Mouse (Mus musculus) frontal cortex, postnatal 14 days (tissue): ENCODE results near the gene Ankrd44.

ENCODE experiments used
- DNase-seq, 2 experiments: peaks; one replicate each; pipeline ENCODE4 v3.0.0; 2022; ENCODE audit warnings: low spot score in 2 of 2

Gene Ankrd44

GRCm38 (mm10) chr1:54922707-54923106, 3.5 kb downstream of the Ankrd44 start:
- DNase-seq, result no peak

DNA sequence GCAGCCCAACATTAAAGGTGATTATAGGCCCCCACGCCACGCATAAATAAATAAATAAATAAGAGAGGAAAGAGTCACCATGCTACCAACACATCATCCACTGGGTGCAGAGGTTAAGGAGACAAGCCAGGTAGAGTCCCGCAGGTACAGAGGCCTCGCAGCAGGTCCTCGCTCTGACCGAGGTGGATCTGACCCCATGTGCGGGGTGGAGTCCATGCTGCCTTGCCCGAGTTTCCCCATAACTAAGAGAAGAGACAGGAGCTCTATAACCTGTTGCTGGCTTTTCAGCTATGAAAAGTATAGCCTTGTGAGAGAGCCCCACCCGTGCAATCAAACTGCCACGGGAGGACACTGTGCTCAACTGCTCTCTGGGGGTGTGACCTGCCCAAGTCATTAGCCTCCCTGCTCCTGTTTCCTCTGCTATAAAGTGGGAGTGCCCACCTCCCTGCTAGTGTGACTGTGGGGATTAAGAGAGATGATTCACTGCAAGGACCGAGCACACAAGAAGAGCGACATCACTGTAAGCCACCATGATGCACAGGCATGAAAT, 4.1 kb downstream of the Ankrd44 start:
- no peak for DNase-seq

GRCm38 (mm10) chr1:54920132-54920531, 6.1 kb downstream of the Ankrd44 start:
- no peak for DNase-seq

- DNase-seq, result no peak
Observed at GRCm38 (mm10) chr1:54916456-54916855, 9.7 kb downstream of the Ankrd44 start.

GRCm38 (mm10) chr1:54914387-54914786, 11.8 kb downstream of the Ankrd44 start:
- DNase-seq, result no peak

DNA sequence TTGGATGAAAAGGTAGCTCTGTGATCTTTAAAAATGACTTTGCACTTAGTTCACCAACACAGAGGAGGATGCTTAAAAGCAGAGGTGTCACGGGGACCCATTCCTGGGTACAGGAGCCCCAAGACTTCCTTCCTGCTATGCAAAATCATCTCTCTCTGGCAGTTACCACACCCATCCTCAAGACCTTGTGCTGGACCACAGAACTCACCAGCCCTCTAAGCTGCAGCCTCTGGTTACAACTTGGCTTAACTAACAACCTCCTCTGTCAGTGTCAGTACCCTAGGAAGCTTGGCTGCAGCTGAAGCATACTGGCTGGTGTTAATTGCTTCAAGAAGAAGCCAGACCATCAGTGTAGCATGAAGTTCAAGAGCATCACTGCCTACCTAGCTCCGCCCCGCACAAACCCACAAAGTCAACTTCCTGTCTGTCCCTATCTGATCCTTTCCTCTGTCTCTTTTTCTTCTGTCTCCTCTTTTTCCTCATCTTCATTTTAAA, 12.8 kb downstream of the Ankrd44 start:
- no peak for DNase-seq

DNA sequence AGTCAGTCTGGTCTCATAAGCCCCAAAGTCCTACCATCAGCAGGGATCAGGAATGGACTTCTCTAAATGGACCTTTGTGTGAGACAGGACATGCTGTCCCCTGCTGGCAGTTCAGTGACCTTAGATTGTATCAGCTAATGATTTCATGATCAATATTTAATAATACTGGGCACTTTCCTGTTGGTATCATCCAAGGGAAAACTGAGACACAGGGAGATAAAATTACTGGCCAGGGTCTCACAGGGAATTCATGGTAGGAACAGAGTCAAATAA, 13.2 kb downstream of the Ankrd44 start:
- DNase-seq, result no peak

- DNase-seq, result no peak
Observed at GRCm38 (mm10) chr1:54912290-54913062, 13.7 kb downstream of the Ankrd44 start.

DNA sequence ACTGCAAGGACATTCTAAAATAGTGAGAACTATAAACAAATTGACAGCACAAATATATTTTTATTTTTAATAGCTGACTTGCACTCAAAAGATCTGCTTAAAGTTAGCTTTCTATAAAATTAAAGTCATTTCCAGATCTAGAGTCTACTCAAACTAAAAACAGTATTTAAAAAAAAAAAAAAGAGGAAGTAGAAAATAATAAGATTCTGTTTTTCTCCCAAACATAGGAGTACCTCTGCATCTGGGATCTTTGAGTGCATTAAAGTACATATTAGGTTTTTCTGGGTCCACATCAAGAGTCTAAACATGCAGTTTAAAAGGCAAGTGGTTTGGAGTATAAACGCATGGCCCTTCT, 15.0 kb downstream of the Ankrd44 start:
- no peak for DNase-seq

DNA sequence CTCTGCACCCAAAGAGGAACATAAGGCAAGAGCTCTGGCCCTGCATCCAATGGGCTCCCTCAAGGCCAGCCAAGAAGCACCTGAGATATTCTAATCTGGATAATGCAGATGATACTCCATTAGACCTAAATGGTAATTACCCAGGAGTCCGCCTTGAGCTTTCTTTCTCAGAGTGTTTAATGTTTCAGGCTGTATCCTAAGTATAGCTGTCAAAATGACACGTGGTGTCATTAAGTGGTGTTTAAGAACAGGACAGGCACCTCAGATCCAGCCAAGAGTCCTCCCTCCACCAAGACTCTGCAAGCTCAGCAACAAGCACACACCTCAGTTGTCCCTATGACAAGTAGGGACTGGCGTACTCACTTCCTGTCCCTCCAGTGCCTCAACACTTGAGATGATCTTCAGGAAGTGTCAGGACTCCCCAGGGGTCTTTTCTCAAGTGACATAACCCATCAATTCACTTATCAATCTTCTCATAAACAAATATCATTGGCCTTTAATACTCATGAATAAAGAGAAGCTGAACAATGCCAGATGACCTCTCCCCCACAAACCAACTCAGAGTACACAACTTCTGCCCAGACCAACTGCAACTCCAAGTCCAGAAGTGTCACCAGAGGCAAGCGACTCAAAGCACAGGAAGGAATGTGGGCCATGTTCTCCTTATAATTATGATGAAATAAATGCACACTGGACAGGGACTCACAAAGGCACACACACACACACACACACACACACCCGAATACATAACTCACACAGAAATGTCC, 15.5 kb downstream of the Ankrd44 start:
- DNase-seq, result no peak

DNA sequence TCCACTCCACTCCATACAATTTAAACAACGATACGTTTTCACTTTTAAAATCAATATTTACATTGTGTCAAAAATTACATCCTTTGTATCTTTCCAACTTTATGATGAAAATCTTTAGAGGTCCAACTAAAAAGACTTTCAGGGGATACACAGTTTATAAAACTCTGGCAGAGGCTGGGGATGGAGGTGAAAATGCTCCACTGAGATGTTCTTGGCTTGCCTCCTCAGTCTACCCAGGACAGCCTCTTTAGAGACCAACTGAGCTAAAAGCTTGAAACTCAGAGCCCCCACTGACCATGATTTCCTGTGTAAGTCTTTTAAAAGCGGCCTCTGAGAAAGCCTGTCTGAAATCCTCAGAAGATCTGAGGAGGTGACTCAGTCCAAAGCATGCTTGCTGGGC, 17.4 kb downstream of the Ankrd44 start:
- no peak for DNase-seq

DNA sequence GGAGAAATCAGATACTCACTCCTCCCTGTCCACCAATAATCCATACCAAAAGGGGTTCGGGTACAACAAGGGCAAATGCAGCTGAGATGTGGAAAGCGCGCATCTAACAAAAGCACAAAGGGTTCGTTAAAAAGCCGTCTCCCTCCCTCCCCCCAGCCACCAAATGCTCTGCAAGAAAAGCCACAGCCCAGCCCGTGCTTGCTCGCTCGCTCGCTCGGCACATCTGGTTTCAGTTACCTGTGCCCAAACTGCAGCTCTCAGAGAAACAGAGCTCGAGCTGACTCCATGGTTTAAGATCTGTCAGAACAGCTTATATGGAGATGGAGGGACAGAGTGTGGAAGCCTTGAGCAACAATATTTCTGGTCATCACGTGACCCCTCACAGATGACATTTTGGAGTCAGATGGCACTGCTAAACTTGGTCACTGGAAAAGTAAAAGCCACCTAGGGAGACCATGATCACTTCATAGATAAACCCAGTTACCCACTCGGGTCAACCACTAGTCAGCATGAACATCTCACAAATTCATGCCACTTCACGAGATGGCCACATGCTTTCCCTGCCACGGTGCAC, 19.0 kb downstream of the Ankrd44 start:
- no peak for DNase-seq

GRCm38 (mm10) chr1:54906322-54906721, 19.9 kb downstream of the Ankrd44 start:
- DNase-seq, result no peak

GRCm38 (mm10) chr1:54905632-54906031, 20.6 kb downstream of the Ankrd44 start:
- DNase-seq, result no peak

DNA sequence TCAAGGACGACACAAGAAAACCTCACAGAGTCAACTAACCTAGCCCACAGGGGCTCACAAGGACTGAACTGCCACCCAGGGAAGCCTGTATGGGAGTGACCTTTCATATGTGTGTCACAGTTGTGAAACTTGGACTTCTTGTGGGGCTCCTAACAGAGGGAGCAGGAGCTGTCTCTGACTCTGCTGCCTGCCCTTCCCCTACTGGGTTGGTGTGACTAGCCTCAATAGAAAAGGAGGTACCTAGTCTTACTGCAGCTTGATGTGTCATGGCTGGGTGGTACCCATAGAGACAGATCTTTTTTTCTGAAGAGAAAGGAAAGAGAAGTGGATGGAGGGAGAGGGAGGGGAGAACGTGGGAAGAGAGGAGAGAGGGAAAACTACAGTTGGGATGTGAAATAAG, 22.0 kb downstream of the Ankrd44 start:
- DNase-seq, result no peak

DNA sequence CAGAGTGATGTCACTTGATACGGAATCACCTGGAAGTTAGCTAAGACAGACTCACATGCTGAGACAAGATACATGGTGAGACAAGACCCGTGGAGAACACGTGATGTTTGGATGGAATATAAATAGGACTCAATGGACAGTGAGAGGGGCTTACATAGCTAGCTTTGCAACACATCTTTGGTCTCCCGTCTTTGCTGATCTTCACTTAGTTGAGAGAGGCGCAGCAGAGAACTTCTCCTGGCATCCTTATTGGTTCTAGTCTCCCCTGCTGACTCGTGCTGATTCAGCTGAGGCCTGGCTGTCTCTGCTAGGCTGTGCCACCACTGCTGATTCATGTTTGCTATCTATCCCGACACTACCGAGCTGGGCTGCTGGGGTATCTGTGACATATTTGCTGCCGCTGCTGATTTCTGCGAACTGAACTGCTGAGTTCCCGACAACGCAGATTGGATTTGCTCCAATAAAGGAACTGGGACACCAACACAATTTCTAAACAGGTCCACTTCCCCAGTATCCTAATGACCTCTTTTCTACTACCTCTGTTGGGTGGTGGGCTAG, 23.4 kb downstream of the Ankrd44 start:
- no peak for DNase-seq

DNA sequence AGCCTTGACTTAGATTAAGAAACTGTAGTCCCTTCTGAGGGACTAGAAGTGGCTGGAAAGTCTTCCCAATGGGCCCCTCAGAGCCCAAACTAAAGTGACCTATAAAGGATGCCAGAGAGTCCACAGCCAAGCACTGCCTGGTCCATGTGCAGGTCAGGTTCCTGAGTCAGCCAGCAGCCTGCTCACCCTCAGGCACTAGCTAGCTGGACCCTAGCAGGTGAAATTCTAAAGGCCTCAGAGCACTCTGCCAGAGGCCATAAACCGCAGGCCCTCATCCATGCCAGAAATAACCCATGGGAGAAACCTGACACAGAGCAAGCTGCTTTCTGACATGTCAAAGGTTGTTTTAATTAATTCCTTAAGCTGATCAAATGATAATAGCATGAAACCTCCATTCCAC, 25.1 kb downstream of the Ankrd44 start:
- DNase-seq, result no peak

- DNase-seq, result no peak
Observed at GRCm38 (mm10) chr1:54899247-54899646, 26.9 kb downstream of the Ankrd44 start.

DNA sequence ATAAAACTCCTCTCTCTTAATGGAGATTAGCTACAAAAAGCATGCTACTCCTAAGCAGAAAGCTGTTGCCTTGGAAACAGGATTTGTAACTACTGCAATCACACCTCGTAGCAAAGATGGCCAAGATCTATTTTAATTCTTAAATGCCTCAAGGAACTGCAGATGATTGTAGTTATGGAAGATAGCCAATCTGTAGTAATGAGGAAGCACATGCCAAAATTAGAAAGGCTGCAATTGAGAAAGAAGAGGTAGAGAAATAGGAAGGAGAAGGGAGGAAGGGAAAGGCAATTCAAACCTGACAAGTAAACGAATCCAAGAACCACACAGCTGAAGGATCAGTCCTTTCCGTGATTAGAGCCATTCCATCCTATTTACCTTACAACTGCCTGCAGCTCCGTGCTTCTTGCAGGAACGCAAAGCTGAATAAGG, 27.5 kb downstream of the Ankrd44 start:
- DNase-seq, result no peak

DNA sequence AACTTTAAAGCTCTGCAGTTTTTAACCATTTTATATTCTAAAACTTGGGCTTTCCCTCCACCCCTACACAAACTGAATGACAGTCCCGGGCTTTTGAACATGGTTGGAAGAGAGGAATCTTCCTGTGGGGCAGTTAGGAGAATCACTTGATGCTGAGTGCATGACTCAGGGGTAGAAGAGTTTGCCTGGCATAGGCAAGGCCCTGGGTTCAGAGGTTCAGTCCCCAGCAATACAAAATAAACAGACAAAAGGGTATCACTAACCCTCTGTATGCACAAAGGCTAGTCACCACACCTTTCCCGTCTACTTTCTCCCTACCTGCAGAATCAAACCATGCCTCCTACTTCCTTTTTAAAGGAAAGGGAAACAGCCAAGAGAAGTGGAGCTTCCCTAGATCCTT, 28.5 kb downstream of the Ankrd44 start:
- no peak for DNase-seq

GRCm38 (mm10) chr1:54896109-54897085, 29.8 kb downstream of the Ankrd44 start:
- peak; percentile 39 to 41 for DNase-seq
